Mouse (Mus musculus): ENCODE data around the gene Gm10309.

GRCm38 (mm10) chr17:86466412-86466811, 38.6 kb downstream of the Gm10309 start:
- no peak for TF ChIP-seq MAX (IDR thresholded peaks at IDR 0.05; ENCODE audit: low read depth)
- no peak for TF ChIP-seq POLR2A (IDR thresholded peaks at IDR 0.05; ENCODE audit: insufficient read length, low read depth)
- TF ChIP-seq TCF12 (IDR thresholded peaks at IDR 0.05; ENCODE audit: insufficient read depth, poor library complexity, severe bottlenecking): no peak
- TF ChIP-seq USF1 (IDR thresholded peaks at IDR 0.05; ENCODE audit: low read depth): no peak
- TF ChIP-seq MYOD1 (IDR thresholded peaks at IDR 0.05; ENCODE audit: control insufficient read depth in 1 of 3, insufficient read length in 2 of 3, low read depth in 2 of 3): no peak
- TF ChIP-seq CEBPB (IDR thresholded peaks at IDR 0.05; ENCODE audit: insufficient read depth, poor library complexity, severe bottlenecking): no peak
- no peak for TF ChIP-seq MYOG (IDR thresholded peaks at IDR 0.05; ENCODE audit: control insufficient read depth in 1 of 3, insufficient read depth in 1 of 3, insufficient read length in 2 of 3, low read depth in 2 of 3)
